Mouse (Mus musculus) myocyte (in vitro differentiated cells): ENCODE measurements at regions not wholly inside any gene's neighbourhood (a gene's known extent, or its start where the extent isn't known, plus 50 kb on each side); places are given as distances from the start of the nearest gene placed in this dataset.

Experiments used
- H3K27me3 ChIP-seq: one replicate; pipeline ENCODE4 v1.6.1; 2011; ENCODE audit not compliant: control insufficient read depth, insufficient read depth, insufficient read length
- H3K36me3 ChIP-seq: one replicate; pipeline ENCODE4 v1.6.1; 2011; ENCODE audit not compliant: control insufficient read depth, insufficient read depth
- H3K4me2 ChIP-seq: one replicate; pipeline ENCODE4 v1.6.1; 2011; ENCODE audit warnings: low read depth, control low read depth
- H3K4me3 ChIP-seq: one replicate; pipeline ENCODE4 v1.5.1; 2011; ENCODE audit warnings: mild to moderate bottlenecking, control low read depth, moderate library complexity
- H3K79me2 ChIP-seq: one replicate; pipeline ENCODE4 v1.6.1; 2011; ENCODE audit not compliant: control insufficient read depth, insufficient read depth
- H3ac ChIP-seq: one replicate; pipeline ENCODE4 v1.6.1; 2011; ENCODE audit not compliant: control insufficient read depth, insufficient read length
- CEBPB ChIP-seq: IDR thresholded peaks from 2 replicates; pipeline ENCODE4 v1.6.1; 2011; ENCODE audit warnings: mild to moderate bottlenecking, moderate library complexity; ENCODE audit not compliant: poor library complexity, insufficient read depth, severe bottlenecking
- E2F4 ChIP-seq: IDR thresholded peaks from one replicate; pipeline ENCODE4 v1.6.1; 2011; ENCODE audit warnings: mild to moderate bottlenecking, control low read depth, moderate library complexity; ENCODE audit not compliant: insufficient read depth
- MAX ChIP-seq: IDR thresholded peaks from one replicate; pipeline ENCODE4 v1.6.1; 2011; ENCODE audit warnings: low read depth, mild to moderate bottlenecking, control low read depth
- MYOD1 ChIP-seq, 3 experiments: IDR thresholded peaks; one replicate each; pipeline ENCODE4 v1.6.1; 2011; ENCODE audit warnings: control low read depth in 2 of 3, low read depth in 2 of 3, mild to moderate bottlenecking in 2 of 3, moderate library complexity in 1 of 3; ENCODE audit not compliant: insufficient read length in 2 of 3, control insufficient read depth in 1 of 3
- MYOG ChIP-seq, 3 experiments: IDR thresholded peaks; one replicate each; pipeline ENCODE4 v1.6.1; 2011; ENCODE audit warnings: control low read depth in 2 of 3, low read depth in 2 of 3, mild to moderate bottlenecking in 2 of 3; ENCODE audit not compliant: insufficient read length in 2 of 3, control insufficient read depth in 1 of 3, insufficient read depth in 1 of 3
- POLR2A ChIP-seq: IDR thresholded peaks from one replicate; pipeline ENCODE4 v1.6.1; 2011; ENCODE audit warnings: low read depth, mild to moderate bottlenecking, control low read depth, moderate library complexity; ENCODE audit not compliant: insufficient read length
- POLR2AphosphoS2 ChIP-seq: IDR thresholded peaks from one replicate; pipeline ENCODE4 v1.6.1; 2011; ENCODE audit warnings: low read depth, control low read depth; ENCODE audit not compliant: insufficient read length
- REST ChIP-seq: IDR thresholded peaks from one replicate; pipeline ENCODE4 v1.6.1; 2011; ENCODE audit warnings: mild to moderate bottlenecking, control low read depth, moderate library complexity; ENCODE audit not compliant: insufficient read depth, insufficient read length
- SRF ChIP-seq: IDR thresholded peaks from one replicate; pipeline ENCODE4 v1.6.1; 2011; ENCODE audit warnings: low read depth; ENCODE audit not compliant: control insufficient read depth, insufficient read length
- TCF12 ChIP-seq: IDR thresholded peaks from one replicate; pipeline ENCODE4 v1.6.1; 2011; ENCODE audit warnings: mild to moderate bottlenecking, control low read depth; ENCODE audit not compliant: poor library complexity, insufficient read depth, severe bottlenecking
- TCF3 ChIP-seq: IDR thresholded peaks from one replicate; pipeline ENCODE4 v1.6.1; 2011; ENCODE audit warnings: low read depth, control low read depth; ENCODE audit not compliant: insufficient read length
- USF1 ChIP-seq: IDR thresholded peaks from one replicate; pipeline ENCODE4 v1.6.1; 2011; ENCODE audit warnings: low read depth, mild to moderate bottlenecking, control low read depth, moderate library complexity

- TF ChIP-seq MYOG (IDR thresholded peaks at IDR 0.05; ENCODE audit: control insufficient read depth in 1 of 3, insufficient read depth in 1 of 3, insufficient read length in 2 of 3, low read depth in 2 of 3) (peak in 1 of 3 experiments; percentile 47), TCF3 (peak; percentile 31), CEBPB (no peak), USF1 (no peak), MAX (no peak), POLR2AphosphoS2 (no peak), TCF12 (no peak), MYOD1 (IDR thresholded peaks at IDR 0.05; ENCODE audit: control insufficient read depth in 1 of 3, insufficient read length in 2 of 3, low read depth in 2 of 3) (peak; percentile 33 to 80 (median 77))
- H3K27me3 ChIP-seq, result no peaks in the 10 kb centered on the region
- no peaks in the 10 kb centered on the region for H3K79me2 ChIP-seq
- no peaks in the 10 kb centered on the region for H3K36me3 ChIP-seq
- H3K4me2 ChIP-seq, result no peak overlapping the region
- no peak overlapping the region for H3K4me3 ChIP-seq
- H3ac ChIP-seq, result no peak overlapping the region
These were observed 603.7 kb downstream of the Nfib start for GRCm38 (mm10) chr4:82101837-82102236.

- TF ChIP-seq TCF3 (no peak), POLR2A (no peak), TCF12 (no peak), MAX (no peak), MYOD1 (IDR thresholded peaks at IDR 0.05; ENCODE audit: control insufficient read depth in 1 of 3, insufficient read length in 2 of 3, low read depth in 2 of 3) (no peak)
- H3K27me3 ChIP-seq, result no peaks in the 10 kb centered on the region
- H3K4me3 ChIP-seq, result no peak overlapping the region
- no peak overlapping the region for H3K4me2 ChIP-seq
- H3ac ChIP-seq, result no peak overlapping the region
- H3K79me2 ChIP-seq, result no peaks in the 10 kb centered on the region
- no peaks in the 10 kb centered on the region for H3K36me3 ChIP-seq
These were observed 605.6 kb downstream of the Nfib start for GRCm38 (mm10) chr4:82099970-82100368.

- H3ac ChIP-seq, result no peak overlapping the region
- H3K4me3 ChIP-seq, result no peak overlapping the region
- TF ChIP-seq MYOD1 (IDR thresholded peaks at IDR 0.05; ENCODE audit: control insufficient read depth in 1 of 3, insufficient read length in 2 of 3, low read depth in 2 of 3) (no peak), TCF3 (no peak), POLR2A (no peak), SRF (no peak), CEBPB (no peak), TCF12 (no peak), MYOG (IDR thresholded peaks at IDR 0.05; ENCODE audit: control insufficient read depth in 1 of 3, insufficient read depth in 1 of 3, insufficient read length in 2 of 3, low read depth in 2 of 3) (no peak), REST (no peak), MAX (no peak), USF1 (no peak), E2F4 (no peak), POLR2AphosphoS2 (no peak)
- no peaks in the 10 kb centered on the region for H3K36me3 ChIP-seq
- H3K27me3 ChIP-seq, result no peaks in the 10 kb centered on the region
- H3K79me2 ChIP-seq, result no peaks in the 10 kb centered on the region
- no peak overlapping the region for H3K4me2 ChIP-seq
These were observed 606.3 kb downstream of the Nfib start for GRCm38 (mm10) chr4:82098986-82099969.

- Histone ChIP-seq H3K4me3 (no peak overlapping the region), H3K36me3 (no peaks in the 10 kb centered on the region), H3K79me2 (no peaks in the 10 kb centered on the region), H3K4me2 (no peak overlapping the region), H3ac (no peak overlapping the region), H3K27me3 (no peaks in the 10 kb centered on the region)
- peak; percentile 82 to 91 (median 90) for TF ChIP-seq MYOD1 (IDR thresholded peaks at IDR 0.05; ENCODE audit: control insufficient read depth in 1 of 3, insufficient read length in 2 of 3, low read depth in 2 of 3)
- TF ChIP-seq TCF12, result peak; percentile 51
- TF ChIP-seq TCF3, result no peak
- no peak for TF ChIP-seq E2F4
- no peak for TF ChIP-seq POLR2AphosphoS2
- no peak for TF ChIP-seq USF1
- no peak for TF ChIP-seq MYOG (IDR thresholded peaks at IDR 0.05; ENCODE audit: control insufficient read depth in 1 of 3, insufficient read depth in 1 of 3, insufficient read length in 2 of 3, low read depth in 2 of 3)
These were observed 613.0 kb downstream of the Nfib start for GRCm38 (mm10) chr4:82092296-82093230.
